Mouse (Mus musculus): ENCODE measurements around the gene Cox7a1.
"Not testable (repeated sequence)": the region's sequence is repeated elsewhere in the genome, so short reads cannot be mapped to it uniquely, and the experiment has no call there.

The Cox7a1 gene

GRCm38 (mm10) chr7:30193581-30194100, 9.7 kb downstream of the Cox7a1 start:
- peak; percentile 83 to 86 for DNase-seq

GRCm38 (mm10) chr7:30194101-30194831, 10.3 kb downstream of the Cox7a1 start:
- DNase-seq: peak; percentile 69 to 73

- peak; percentile 96 to 99 for DNase-seq
Measured at GRCm38 (mm10) chr7:30194884-30195283, 10.9 kb downstream of the Cox7a1 start.

GRCm38 (mm10) chr7:30195461-30195860, 11.5 kb downstream of the Cox7a1 start:
- no peak for DNase-seq

- DNase-seq: no peak
Measured at GRCm38 (mm10) chr7:30196171-30196570, 12.2 kb downstream of the Cox7a1 start.

GRCm38 (mm10) chr7:30197592-30198129, 13.7 kb downstream of the Cox7a1 start:
- DNase-seq: no peak

GRCm38 (mm10) chr7:30198481-30198971, 14.6 kb downstream of the Cox7a1 start, which contains the start of gene Capns1:
Capns1 (minus strand) TSS chr7:30198811.
- DNase-seq: peak; percentile 58

GRCm38 (mm10) chr7:30199498-30200139, 15.7 kb downstream of the Cox7a1 start:
- DNase-seq: no peak

- DNase-seq: no peak
Measured at GRCm38 (mm10) chr7:30200200-30200599, 16.3 kb downstream of the Cox7a1 start.

GRCm38 (mm10) chr7:30200661-30201060, 16.7 kb downstream of the Cox7a1 start:
- not testable (repeated sequence) for DNase-seq

- DNase-seq: peak; percentile 55 to 68
Measured at GRCm38 (mm10) chr7:30202895-30203690, 19.1 kb downstream of the Cox7a1 start.

- no peak for DNase-seq
Measured at GRCm38 (mm10) chr7:30204380-30204779, 20.4 kb downstream of the Cox7a1 start.

- DNase-seq: peak; percentile 77 to 88
Measured at GRCm38 (mm10) chr7:30205383-30205782, 21.4 kb downstream of the Cox7a1 start.

GRCm38 (mm10) chr7:30206364-30206763, 22.4 kb downstream of the Cox7a1 start:
- not testable (repeated sequence) for DNase-seq

GRCm38 (mm10) chr7:30211025-30211424, 27.1 kb downstream of the Cox7a1 start:
- no peak for DNase-seq

- no peak for DNase-seq
Measured at GRCm38 (mm10) chr7:30213881-30214280, 29.9 kb downstream of the Cox7a1 start.

- no peak for DNase-seq
Measured at GRCm38 (mm10) chr7:30215875-30216274, 31.9 kb downstream of the Cox7a1 start.

GRCm38 (mm10) chr7:30216723-30217151, 32.8 kb downstream of the Cox7a1 start:
- DNase-seq: peak; percentile 83 to 87

GRCm38 (mm10) chr7:30217277-30217676, 33.3 kb downstream of the Cox7a1 start:
- DNase-seq: no peak

GRCm38 (mm10) chr7:30219293-30220007, 35.5 kb downstream of the Cox7a1 start:
- peak; percentile 57 to 62 for DNase-seq

- DNase-seq: no peak
Measured at GRCm38 (mm10) chr7:30220008-30220356, 36.0 kb downstream of the Cox7a1 start.

- DNase-seq: no peak
Measured at GRCm38 (mm10) chr7:30221433-30221832, 37.5 kb downstream of the Cox7a1 start.
